Mouse (Mus musculus) hindbrain, embryonic 16.5 days (tissue): ENCODE measurements at regions not wholly inside any gene's neighbourhood (a gene's known extent, or its start where the extent isn't known, plus 50 kb on each side); places are given as distances from the start of the nearest gene placed in this dataset.

Source experiments
- ATAC-seq: fragments of 200-750 bp; cut with Nextera tagmentation; 2 replicates; pipeline ENCODE4 v1.8.0; 2017; ENCODE audit warnings: moderate TSS enrichment, moderate library complexity
- H3K27ac ChIP-seq: fragments of 300-500 bp; sonication (generic); 2 replicates; pipeline ENCODE4 v1.5.1; 2014; ENCODE audit warnings: low read depth, mild to moderate bottlenecking, control low read depth, low read length, moderate library complexity
- H3K27me3 ChIP-seq: fragments of 300-500 bp; sonication (generic); replicated peaks from 2 replicates; pipeline ENCODE4 v1.6.1; 2014; ENCODE audit warnings: low read length; ENCODE audit not compliant: control insufficient read depth, insufficient read depth
- H3K36me3 ChIP-seq: fragments of 300-500 bp; sonication (generic); 2 replicates; pipeline ENCODE4 v1.6.1; 2014; ENCODE audit warnings: mild to moderate bottlenecking, low read length, moderate library complexity, mixed read lengths; ENCODE audit not compliant: control insufficient read depth, insufficient read depth
- H3K4me1 ChIP-seq: fragments of 300-500 bp; sonication (generic); 2 replicates; pipeline ENCODE4 v1.6.1; 2014; ENCODE audit warnings: low read depth, low read length; ENCODE audit not compliant: control insufficient read depth, insufficient read depth
- H3K4me2 ChIP-seq: fragments of 300-500 bp; sonication (generic); 2 replicates; pipeline ENCODE4 v1.6.1; 2014; ENCODE audit warnings: mild to moderate bottlenecking, low read length, control low read depth, moderate library complexity
- H3K4me3 ChIP-seq: fragments of 300-500 bp; sonication (generic); 2 replicates; pipeline ENCODE4 v1.5.1; 2014; ENCODE audit warnings: mild to moderate bottlenecking, low read length, control low read depth, moderate library complexity
- H3K9ac ChIP-seq: fragments of 300-500 bp; sonication (generic); 2 replicates; pipeline ENCODE4 v1.6.1; 2014; ENCODE audit warnings: low read depth, mild to moderate bottlenecking, control low read depth, low read length, moderate library complexity
- H3K9me3 ChIP-seq: fragments of 300-500 bp; sonication (generic); 2 replicates; pipeline ENCODE4 v1.6.1; 2014; ENCODE audit warnings: mild to moderate bottlenecking, low read length, moderate library complexity; ENCODE audit not compliant: control insufficient read depth
- WGBS: fragments of 180-500 bp; shearing (Covaris S2); extraction: QIAGEN DNeasy Blood & Tissue Kit; methylation state at CpG from one replicate; pipeline ENCODE4 v1.1.7; 2014; 5-methylcytosine and 5-hydroxymethylcytosine counted together

DNA sequence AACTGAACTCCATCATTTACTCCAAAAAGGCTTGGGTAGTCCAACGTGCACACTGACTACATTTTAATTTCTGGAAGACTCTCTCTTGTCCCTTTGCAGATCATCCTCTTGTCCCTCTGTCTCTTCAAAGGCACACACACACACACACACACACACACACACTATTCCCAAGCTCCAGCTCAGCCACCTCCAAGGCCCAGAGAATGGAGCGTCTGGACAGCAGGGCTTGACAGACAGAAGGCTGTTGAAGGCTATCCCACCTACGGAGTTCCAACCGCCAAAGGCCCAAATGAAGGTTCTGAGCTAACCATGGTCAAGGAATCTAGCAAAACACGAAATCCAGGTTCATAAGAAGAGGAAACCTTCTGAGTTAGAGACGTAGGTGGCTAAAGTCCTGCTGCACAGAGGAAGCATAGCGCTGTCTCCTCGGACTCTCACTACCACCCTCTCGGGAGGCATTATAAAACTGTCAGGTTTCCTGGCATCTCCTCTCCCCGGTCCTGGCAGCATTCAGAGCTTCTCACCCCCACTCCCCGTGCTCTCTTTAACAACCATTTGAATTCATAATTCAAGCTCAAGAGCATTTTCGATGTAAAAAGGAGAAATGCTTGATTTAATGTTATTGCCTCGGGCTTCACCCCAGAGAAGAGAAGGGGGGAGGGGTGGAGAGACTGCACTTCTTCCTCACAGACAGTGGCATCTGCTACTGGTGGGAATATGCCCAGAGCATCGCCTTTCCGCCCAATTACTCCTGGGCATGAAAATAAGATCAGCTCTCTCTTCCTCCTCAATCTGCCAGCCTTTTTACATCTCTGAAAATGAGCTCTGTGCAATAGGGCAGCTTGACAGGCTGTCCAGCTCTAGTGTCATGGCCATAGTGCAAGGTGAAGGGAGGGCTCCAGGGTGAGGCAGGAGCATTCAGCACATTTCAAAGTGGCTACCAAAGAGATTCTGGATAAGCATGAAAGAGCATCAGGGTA, 99.3 kb upstream of the Gm34302 start:
- H3K9ac ChIP-seq, result no peak overlapping the region
- H3K27ac ChIP-seq, result no peak overlapping the region
- H3K9me3 ChIP-seq, result no peaks in the 10 kb centered on the region
- peak overlapping the region; percentile 14; the same call in 1 of the 2 replicates for H3K4me2 ChIP-seq
- no peaks in the 10 kb centered on the region; the same call in 1 of the 2 replicates for H3K4me1 ChIP-seq
- ATAC-seq, result peak; percentile 88
- 46% methylated on average over 15 of the region's 15 CpGs for WGBS
- H3K36me3 ChIP-seq, result no peaks in the 10 kb centered on the region
- H3K27me3 ChIP-seq, result no peaks in the 10 kb centered on the region
- H3K4me3 ChIP-seq, result no peak overlapping the region

- no peaks in the 10 kb centered on the region; the same call in 1 of the 2 replicates for H3K4me1 ChIP-seq
- H3K27me3 ChIP-seq, result no peaks in the 10 kb centered on the region
- no peak overlapping the region for H3K4me2 ChIP-seq
- no peak for ATAC-seq
- 68% methylated on average over 6 of the region's 6 CpGs for WGBS
- H3K27ac ChIP-seq, result no peak overlapping the region
- H3K9ac ChIP-seq, result no peak overlapping the region
- H3K9me3 ChIP-seq, result no peaks in the 10 kb centered on the region
- H3K4me3 ChIP-seq, result no peak overlapping the region
- no peaks in the 10 kb centered on the region for H3K36me3 ChIP-seq
Observed at GRCm38 (mm10) chr3:63582180-63582579, 98.5 kb upstream of the Gm34302 start.

DNA sequence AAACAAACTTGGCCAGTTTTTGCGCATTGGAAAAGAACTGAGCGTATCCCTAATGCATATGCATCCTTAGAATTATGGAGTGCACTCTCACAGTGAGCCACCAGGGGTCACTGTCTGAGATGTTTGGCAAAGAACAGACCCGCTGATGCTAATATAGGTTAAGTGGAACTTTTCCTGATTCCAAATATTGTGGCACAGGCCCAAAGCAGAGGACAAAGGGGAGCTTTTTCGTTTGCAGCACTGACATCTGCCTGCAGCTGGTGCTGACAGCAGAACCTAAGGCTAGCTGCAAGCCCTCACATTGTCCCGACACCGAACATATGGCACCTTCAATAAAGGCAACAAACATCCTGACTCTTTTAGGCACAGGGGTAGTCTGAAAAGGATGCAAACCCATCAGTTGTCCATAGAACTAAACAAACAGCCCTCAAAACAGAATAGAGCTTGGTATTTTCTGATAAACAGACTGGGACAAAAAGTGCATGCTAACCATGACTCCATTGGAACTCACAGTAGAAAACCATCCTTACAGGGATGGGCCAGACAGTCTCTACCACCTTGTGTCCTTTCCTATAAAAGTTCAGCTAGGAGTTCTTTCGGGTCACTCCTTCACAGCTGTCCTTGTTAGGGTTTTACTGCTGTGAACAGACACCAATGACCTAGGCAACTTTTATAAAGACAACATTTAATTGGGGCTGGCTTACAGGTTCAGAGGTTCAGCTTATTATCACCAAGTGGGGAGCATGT, 87.1 kb upstream of the Gm34302 start:
- no peak overlapping the region for H3K27ac ChIP-seq
- WGBS, result 43% methylated on average over 7 of the region's 7 CpGs
- no peak overlapping the region for H3K4me2 ChIP-seq
- no peaks in the 10 kb centered on the region for H3K4me1 ChIP-seq
- H3K27me3 ChIP-seq, result no peaks in the 10 kb centered on the region
- H3K4me3 ChIP-seq, result no peak overlapping the region
- no peaks in the 10 kb centered on the region for H3K9me3 ChIP-seq
- H3K9ac ChIP-seq, result no peak overlapping the region
- H3K36me3 ChIP-seq, result no peaks in the 10 kb centered on the region
- peak; percentile 79 for ATAC-seq

DNA sequence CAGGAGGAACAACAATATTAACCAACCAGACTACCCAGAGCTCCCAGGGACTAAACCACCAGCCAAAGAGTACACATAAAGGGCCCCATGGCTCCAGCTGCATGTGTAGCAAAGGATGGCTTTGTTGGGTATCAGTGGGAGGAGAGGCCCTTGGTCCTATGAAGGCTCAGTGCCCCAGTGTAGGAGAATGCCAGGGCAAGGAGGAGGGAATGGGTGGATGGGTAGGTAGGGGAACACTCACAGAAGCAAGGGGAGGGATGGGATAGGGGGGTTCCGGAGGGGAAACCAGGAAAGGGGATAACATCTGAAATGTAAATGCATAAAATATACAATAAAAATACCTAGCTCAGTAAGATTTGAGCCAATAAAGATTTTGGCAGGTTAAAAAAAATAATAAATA, 86.4 kb upstream of the Gm34302 start:
- Histone ChIP-seq H3K27ac (no peak overlapping the region), H3K27me3 (no peaks in the 10 kb centered on the region), H3K36me3 (no peaks in the 10 kb centered on the region), H3K4me3 (no peak overlapping the region), H3K9ac (no peak overlapping the region), H3K4me1 (no peaks in the 10 kb centered on the region), H3K4me2 (no peak overlapping the region), H3K9me3 (no peaks in the 10 kb centered on the region)
- WGBS, result 93% methylated on average over 1 of the region's 1 CpGs
- no peak for ATAC-seq

DNA sequence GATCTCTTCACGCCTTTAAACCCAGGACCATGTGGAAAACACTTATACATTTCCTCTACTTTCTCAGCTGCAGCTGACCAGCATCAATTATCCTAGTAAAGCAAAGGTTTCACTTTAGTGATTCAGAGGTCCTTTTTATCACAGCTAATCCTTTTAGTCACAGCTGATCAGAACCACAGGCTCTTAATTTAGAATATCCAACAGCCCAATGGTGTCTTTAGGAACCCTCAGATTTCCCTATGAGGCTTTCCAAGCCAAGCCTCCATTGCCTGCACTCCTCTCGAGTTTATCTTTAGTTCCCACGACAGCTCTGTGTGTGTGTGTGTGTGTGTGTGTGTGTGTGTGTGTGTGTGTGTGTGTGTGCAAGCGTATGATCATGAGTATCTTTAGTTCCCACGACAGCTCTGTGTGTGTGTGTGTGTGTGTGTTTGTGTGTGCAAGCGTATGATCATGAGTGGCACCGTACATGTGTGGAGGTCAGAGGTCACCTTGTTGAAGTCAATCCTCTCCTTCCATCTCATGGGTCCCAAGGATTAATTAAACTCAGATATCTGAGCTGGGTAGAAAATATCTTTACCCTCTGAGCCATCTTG, 85.4 kb upstream of the Gm34302 start:
- 67% methylated on average over 7 of the region's 7 CpGs for WGBS
- Histone ChIP-seq H3K4me1 (no peaks in the 10 kb centered on the region), H3K9ac (no peak overlapping the region), H3K4me2 (no peak overlapping the region), H3K36me3 (no peaks in the 10 kb centered on the region), H3K27ac (no peak overlapping the region), H3K27me3 (no peaks in the 10 kb centered on the region), H3K9me3 (no peaks in the 10 kb centered on the region), H3K4me3 (no peak overlapping the region)
- no peak for ATAC-seq

- no peak overlapping the region for H3K27ac ChIP-seq
- no peaks in the 10 kb centered on the region for H3K9me3 ChIP-seq
- H3K36me3 ChIP-seq, result no peaks in the 10 kb centered on the region
- no peak for ATAC-seq
- H3K27me3 ChIP-seq, result no peaks in the 10 kb centered on the region
- H3K4me1 ChIP-seq, result no peaks in the 10 kb centered on the region
- no peak overlapping the region for H3K9ac ChIP-seq
- no peak overlapping the region for H3K4me3 ChIP-seq
- WGBS, result 91% methylated on average over 3 of the region's 3 CpGs
- H3K4me2 ChIP-seq, result no peak overlapping the region
Observed at GRCm38 (mm10) chr3:63567726-63568125, 84.0 kb upstream of the Gm34302 start.

DNA sequence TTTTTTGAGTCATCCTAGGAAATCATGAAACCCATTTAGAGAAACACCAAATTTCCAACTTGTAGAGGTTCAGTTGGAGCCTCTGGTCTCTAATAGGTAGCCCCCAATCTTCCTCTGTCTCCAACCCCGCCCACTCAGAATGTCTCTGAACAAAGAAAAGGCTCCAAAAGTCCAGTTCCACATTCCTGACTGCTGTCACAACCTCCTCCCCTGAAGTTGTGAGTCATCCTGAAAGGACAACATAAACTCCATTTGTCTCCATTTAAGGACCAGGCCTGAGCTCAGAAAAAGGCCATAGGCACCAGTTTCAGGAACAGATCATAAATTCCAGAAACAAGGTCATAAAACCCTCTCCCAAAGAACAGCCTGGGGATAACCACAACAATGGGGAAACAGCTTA, 79.4 kb upstream of the Gm34302 start:
- no peak overlapping the region for H3K9ac ChIP-seq
- 79% methylated on average over 1 of the region's 1 CpGs for WGBS
- H3K4me2 ChIP-seq, result no peak overlapping the region
- no peaks in the 10 kb centered on the region for H3K27me3 ChIP-seq
- no peaks in the 10 kb centered on the region for H3K4me1 ChIP-seq
- H3K4me3 ChIP-seq, result no peak overlapping the region
- H3K9me3 ChIP-seq, result no peaks in the 10 kb centered on the region
- no peaks in the 10 kb centered on the region for H3K36me3 ChIP-seq
- no peak for ATAC-seq
- H3K27ac ChIP-seq, result no peak overlapping the region

DNA sequence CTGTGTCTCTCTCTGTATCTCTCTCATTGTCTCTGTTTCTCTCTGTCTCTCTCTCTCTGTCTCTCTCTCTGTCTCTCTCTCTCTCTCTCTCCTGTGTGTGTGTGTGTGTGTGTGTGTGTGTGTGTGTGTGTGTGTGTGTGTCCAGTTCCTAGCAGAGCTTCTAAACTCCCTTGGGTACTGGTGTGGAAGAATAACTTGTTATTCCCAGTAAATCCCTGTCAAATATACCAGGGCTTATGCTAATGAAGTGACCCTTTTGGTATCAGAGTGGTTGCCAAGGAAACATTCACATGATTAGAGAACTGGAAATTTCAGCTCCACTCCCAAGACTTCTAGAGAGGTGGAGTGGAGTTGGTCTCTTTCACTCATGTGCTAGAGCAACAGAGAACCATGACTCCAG, 78.9 kb upstream of the Gm34302 start:
- Histone ChIP-seq H3K9ac (no peak overlapping the region), H3K27ac (no peak overlapping the region), H3K4me3 (no peak overlapping the region), H3K27me3 (no peaks in the 10 kb centered on the region), H3K4me1 (no peaks in the 10 kb centered on the region), H3K4me2 (no peak overlapping the region), H3K9me3 (no peaks in the 10 kb centered on the region), H3K36me3 (no peaks in the 10 kb centered on the region)
- ATAC-seq, result no peak

DNA sequence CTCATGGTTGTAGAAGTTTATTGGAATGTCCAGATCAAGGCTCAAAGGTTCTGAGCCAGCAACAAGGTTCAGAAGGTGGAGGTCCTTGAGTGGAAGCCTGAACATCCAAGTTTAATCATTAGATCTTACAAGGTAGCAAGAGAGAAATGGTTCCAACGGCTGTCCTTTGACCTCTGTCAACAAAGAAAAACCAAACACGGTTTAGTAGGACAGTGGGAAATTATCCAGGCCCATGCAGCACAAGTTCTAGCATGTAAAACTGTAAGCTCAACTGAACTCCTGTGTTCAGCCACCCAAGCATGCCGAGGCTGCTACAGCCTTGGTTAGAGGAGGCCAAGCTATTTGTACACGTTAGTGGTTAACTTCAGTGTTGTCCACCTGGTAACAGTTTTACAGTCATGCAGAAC, 77.1 kb upstream of the Gm34302 start:
- 86% methylated on average over 4 of the region's 4 CpGs for WGBS
- Histone ChIP-seq H3K9ac (no peak overlapping the region), H3K27me3 (no peaks in the 10 kb centered on the region), H3K4me2 (no peak overlapping the region), H3K4me3 (no peak overlapping the region), H3K36me3 (no peaks in the 10 kb centered on the region), H3K27ac (no peak overlapping the region), H3K9me3 (no peaks in the 10 kb centered on the region), H3K4me1 (no peaks in the 10 kb centered on the region)
- ATAC-seq, result no peak
